Mouse (Mus musculus) cerebellum, postnatal 4 days (tissue): ENCODE measurements around the gene Klk11.

Experiments used
- DNase-seq, 2 experiments: peaks; one replicate each; pipeline ENCODE4 v3.0.0; 2022; ENCODE audit warnings: low spot score in 2 of 2, mixed read lengths in 1 of 2

The Klk11 gene

GRCm38 (mm10) chr7:43796355-43796754 lies 22.0 kb downstream of the Klk11 start:
- DNase-seq, result no peak

DNA sequence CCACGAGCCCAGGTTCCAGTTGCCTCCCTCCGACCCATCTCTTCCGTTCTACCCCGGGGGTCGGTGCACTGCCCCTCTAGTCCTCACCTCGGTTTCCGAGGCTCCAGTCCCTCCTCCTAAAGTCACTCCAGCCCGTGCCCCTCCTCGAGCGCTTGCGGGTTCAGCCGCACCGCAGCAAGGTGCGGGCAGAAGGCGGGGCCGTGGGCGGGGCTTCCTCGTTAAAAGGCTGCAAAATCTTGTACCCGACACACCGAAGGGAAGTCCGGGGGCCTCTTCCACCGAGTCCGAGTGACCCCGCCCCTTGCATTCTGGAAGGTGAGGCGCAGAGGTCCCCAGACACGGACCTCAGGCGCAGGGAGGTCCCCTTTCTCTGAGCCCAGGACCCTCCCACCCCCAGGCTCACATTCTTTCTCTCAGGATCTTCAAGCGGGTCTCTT lies 22.9 kb downstream of the Klk11 start, which contains the start of gene Klk8:
Klk8 (plus strand) TSS at position 245 of the 437 bp plus-strand sequence.
- DNase-seq, result no peak

DNA sequence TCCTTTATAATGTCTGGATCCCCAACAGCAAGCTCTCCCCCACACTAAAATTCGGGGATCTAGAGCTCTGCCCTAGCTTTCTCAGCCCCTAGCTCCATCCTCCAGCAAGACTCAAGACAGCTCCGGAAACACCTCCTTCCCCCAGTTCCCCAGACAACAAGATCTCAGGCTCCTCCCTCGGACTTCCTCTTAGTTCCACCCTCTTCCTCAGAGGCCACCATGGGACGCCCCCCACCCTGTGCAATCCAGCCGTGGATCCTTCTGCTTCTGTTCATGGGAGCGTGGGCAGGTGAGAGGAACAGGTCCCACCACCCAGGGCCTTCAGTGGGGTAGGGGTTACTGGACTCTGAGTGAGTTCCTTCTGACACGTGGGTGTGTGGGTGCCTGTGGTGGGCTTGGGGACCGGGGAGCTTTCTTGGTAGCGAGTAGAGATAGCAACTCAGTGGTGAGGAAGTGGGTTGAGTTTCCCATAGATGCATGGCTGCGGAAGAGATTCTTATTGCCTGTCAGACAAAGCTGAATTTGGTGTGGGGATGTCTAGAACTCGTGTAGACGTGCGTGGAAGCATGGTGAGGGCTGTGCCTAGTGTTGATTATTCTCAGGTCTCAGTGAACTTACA lies 23.5 kb downstream of the Klk11 start:
- DNase-seq, result no peak

DNA sequence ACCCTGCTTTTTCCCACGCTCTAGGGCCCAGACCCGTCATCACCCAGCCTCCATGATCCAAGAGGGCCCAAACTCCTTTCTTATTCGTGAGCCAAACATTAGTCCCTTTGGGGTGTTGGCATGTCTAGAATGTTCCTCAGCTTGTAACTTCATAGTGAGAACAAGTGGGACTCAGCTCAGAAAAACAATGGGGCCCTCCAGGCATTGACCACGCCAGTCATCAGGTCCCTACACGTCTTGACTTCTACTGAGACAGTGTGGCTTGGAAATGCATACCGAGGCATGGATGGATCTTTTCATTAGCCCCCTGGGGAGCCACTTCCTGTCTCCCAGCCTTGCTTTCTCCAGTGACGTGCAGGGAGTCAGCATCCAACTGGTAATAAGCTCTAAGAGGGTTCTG lies 25.5 kb downstream of the Klk11 start:
- no peak for DNase-seq

- no peak for DNase-seq
Measured at GRCm38 (mm10) chr7:43810994-43811393, 36.6 kb downstream of the Klk11 start, which contains the start of gene Klk7. Gene Klk7 (plus strand): TSS chr7:43811294.

DNA sequence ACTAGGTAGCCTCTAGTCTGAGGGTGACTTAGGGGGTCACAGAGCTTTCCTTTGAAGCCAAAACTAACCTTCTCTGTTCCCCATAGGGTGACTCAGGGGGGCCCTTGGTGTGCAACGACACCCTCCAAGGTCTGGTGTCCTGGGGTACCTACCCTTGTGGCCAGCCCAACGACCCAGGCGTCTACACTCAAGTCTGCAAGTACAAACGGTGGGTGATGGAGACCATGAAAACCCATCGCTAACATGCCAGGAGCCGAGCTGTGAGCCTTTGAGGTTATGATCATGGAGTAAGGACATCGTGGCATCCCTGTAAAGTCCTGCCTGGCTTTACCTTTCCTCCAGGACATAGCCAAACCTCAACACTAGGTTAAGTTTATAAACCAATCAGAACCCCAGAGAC lies 40.8 kb downstream of the Klk11 start:
- no peak for DNase-seq

DNA sequence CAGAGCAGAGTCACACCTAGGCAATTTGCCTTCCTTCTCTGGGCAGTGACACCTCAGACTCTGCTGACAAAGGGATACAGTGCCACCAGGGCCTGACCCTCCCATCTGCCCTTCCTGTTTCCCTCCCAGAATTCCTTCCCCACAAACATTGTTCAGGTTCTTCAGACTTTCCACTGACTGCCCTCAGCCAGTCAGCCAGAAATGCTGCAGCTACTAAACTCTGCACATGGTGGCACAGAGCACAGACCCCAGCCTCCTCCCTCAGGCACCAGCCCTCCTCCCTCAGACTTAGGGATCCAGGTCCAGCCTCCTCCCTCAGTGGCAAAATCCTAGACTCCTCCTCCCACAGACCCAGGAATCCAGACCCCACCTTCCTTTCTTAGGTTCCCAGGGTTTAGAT lies 42.3 kb downstream of the Klk11 start:
- no peak for DNase-seq

DNA sequence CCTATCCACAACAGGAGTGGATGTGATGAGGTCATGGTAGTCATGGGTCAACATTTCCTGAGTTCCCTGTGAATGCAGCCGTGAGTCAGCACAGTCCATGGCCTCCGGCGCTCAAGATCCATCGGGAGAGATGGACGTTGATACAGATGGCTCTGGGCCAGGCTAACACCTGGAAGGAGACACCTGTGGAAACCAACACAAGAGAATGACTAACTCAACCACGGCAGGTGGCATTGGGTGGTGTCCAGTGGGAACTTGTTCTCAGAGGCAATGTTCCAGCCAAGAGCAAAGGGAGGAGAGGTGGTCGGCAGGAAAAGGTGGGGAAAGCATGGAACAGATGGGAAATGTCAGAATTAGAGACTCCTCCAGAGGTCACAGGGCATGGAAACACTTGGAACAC lies 47.2 kb downstream of the Klk11 start:
- no peak for DNase-seq

DNA sequence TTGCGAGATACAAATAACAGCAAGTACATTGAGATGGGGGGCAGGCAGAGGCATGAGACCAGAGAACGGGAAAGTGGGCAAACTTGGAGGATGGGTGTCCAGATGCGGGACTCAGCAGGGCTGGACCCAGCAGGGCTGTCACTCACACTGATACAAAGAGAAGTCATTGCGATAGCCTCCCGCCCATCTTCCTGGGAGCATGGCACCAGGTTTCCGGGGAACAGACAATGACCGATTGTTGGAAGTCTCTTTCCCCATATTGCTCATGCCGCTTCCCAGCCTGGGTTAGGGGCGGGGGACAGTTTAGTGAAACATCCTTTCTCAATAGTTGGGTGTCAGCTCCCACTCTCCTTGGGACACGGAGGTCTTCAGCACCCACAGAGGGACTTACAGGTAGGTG lies 49.8 kb downstream of the Klk11 start, which contains the start of gene Klk6:
Klk6 (plus strand) TSS at position 301 of the 400 bp plus-strand sequence.
- DNase-seq, result no peak

DNA sequence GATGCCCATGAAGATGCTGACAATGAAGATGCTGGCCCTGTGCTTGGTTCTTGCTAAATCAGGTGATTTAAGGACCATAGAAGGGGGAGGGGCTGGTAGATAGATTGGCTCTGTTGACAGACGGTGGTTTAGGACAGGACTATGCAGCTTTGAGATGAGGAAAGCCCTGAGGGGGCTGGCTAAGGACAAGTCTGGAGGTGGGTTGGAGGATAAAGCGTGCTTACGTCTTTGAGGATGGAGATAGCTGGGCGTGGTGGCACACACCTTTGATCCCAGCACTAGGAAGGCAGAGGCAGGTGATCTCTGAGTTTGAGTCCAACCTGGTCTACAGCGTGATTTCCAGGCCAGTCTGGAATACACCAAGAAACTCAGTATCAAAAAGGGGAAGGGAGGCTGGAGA lies 51.7 kb downstream of the Klk11 start:
- DNase-seq, result no peak

DNA sequence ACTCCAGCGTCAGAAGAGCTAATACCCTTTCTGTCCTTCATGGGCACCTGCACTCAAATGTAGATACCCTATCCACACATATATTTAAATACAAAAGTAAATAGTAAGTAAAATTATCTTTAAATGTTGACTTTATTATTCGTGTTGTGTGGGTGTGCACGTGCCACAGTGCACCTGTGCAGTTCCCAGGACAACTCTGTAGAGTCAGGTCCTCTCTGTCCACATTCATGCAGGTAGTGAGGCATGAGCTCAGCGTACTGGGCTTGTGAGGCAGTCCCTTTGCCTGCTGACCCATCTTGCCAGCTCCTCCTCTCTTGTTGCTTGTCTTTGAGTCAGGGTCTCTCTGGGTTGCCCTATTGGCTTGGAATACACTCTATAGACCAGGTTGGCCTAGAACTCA lies 53.3 kb downstream of the Klk11 start:
- DNase-seq, result no peak
